Mouse (Mus musculus) midbrain, embryonic 11.5 days (tissue): ENCODE results near the gene Dnttip1. TPM values are rescaled to one million over a fixed set of nuclear protein-coding genes. Genes with fewer than 3 reads are reported as not detected.
A peak's percentile ranks its signal among the peaks of the same experiment; 100 is the strongest.
"Not testable (repeated sequence)": the region's sequence is repeated elsewhere in the genome, so short reads cannot be mapped to it uniquely, and the experiment has no call there.

Experiments
- ATAC-seq: fragments of 200-750 bp; cut with Nextera tagmentation; 2 replicates; pipeline ENCODE4 v1.8.0; 2017; ENCODE audit warnings: moderate TSS enrichment, moderate library complexity; ENCODE audit not compliant: low FRiP score
- DNase-seq: peaks from one replicate; pipeline ENCODE4 v3.0.0; 2015; ENCODE audit warnings: low spot score; ENCODE audit errors: missing footprints
- H3K27ac ChIP-seq: fragments of 300-500 bp; sonication (generic); 2 replicates; pipeline ENCODE4 v1.5.1; 2014; ENCODE audit warnings: low read depth, low read length
- H3K27me3 ChIP-seq: fragments of 300-500 bp; sonication (generic); 2 replicates; pipeline ENCODE4 v1.6.1; 2014; ENCODE audit warnings: mild to moderate bottlenecking, low read length, moderate library complexity, mixed read lengths; ENCODE audit not compliant: control insufficient read depth, insufficient read depth
- H3K36me3 ChIP-seq: fragments of 300-500 bp; sonication (generic); 2 replicates; pipeline ENCODE4 v1.6.1; 2014; ENCODE audit warnings: mild to moderate bottlenecking, low read length, moderate library complexity, mixed read lengths; ENCODE audit not compliant: control insufficient read depth, insufficient read depth
- H3K4me1 ChIP-seq: fragments of 300-500 bp; sonication (generic); 2 replicates; pipeline ENCODE4 v1.6.1; 2014; ENCODE audit warnings: low read length; ENCODE audit not compliant: control insufficient read depth, insufficient read depth
- H3K4me2 ChIP-seq: fragments of 300-500 bp; sonication (generic); 2 replicates; pipeline ENCODE4 v1.6.1; 2014; ENCODE audit warnings: mild to moderate bottlenecking, moderate library complexity
- H3K4me3 ChIP-seq: fragments of 300-500 bp; sonication (generic); 2 replicates; pipeline ENCODE4 v1.5.1; 2014; ENCODE audit warnings: low read depth, low read length
- H3K9ac ChIP-seq: fragments of 300-500 bp; sonication (generic); 2 replicates; pipeline ENCODE4 v1.6.1; 2014; ENCODE audit warnings: low read length
- H3K9me3 ChIP-seq: fragments of 300-500 bp; sonication (generic); 2 replicates; pipeline ENCODE4 v1.6.1; 2016; ENCODE audit warnings: low read length; ENCODE audit not compliant: control insufficient read depth
- WGBS: fragments of 180-500 bp; shearing (Covaris S2); extraction: QIAGEN DNeasy Blood & Tissue Kit; methylation state at CpG from one replicate; pipeline ENCODE4 v1.1.7; 2014; 5-methylcytosine and 5-hydroxymethylcytosine counted together
- polyA plus RNA-seq: library from polyadenylated mRNA; unstranded; fragments of >200 nt; fragmentation: Nextera tagmentation; extraction: Ambion mirVana; gene quantifications from 2 replicates; pipeline ENCODE4 v1.2.1, GENCODE M21; 2014

The Dnttip1 gene
- polyA plus RNA-seq, 1 experiment from 2014 or later: 75.9 TPM

DNA sequence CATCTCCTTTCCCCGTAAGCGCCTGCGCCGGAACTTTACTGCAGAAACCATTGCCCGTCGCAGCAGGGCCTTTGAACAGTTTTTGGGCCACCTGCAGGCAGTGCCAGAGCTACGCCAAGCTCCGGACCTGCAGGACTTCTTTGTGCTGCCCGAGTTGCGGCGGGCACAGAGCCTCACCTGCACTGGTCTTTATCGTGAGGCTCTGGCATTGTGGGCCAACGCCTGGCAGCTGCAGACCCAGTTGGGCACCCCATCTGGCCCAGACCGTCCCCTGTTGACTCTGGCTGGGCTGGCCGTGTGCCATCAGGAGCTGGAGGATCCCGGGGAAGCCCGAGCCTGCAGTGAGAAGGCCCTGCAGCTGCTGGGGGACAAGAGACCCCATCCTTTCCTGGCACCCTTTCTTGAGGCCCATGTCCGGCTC lies 46.1 kb downstream of the Dnttip1 start:
- no peak overlapping the region for H3K9ac ChIP-seq
- peaks cover 10% of the 10 kb centered on the region for H3K36me3 ChIP-seq
- H3K27me3 ChIP-seq: no peaks in the 10 kb centered on the region
- no peaks in the 10 kb centered on the region for H3K9me3 ChIP-seq
- no peak overlapping the region for H3K27ac ChIP-seq
- no peak overlapping the region for H3K4me3 ChIP-seq
- no peak for ATAC-seq
- H3K4me1 ChIP-seq: no peaks in the 10 kb centered on the region
- H3K4me2 ChIP-seq: no peak overlapping the region
- WGBS: 96% methylated on average over 18 of the region's 18 CpGs
- DNase-seq: no peak

DNA sequence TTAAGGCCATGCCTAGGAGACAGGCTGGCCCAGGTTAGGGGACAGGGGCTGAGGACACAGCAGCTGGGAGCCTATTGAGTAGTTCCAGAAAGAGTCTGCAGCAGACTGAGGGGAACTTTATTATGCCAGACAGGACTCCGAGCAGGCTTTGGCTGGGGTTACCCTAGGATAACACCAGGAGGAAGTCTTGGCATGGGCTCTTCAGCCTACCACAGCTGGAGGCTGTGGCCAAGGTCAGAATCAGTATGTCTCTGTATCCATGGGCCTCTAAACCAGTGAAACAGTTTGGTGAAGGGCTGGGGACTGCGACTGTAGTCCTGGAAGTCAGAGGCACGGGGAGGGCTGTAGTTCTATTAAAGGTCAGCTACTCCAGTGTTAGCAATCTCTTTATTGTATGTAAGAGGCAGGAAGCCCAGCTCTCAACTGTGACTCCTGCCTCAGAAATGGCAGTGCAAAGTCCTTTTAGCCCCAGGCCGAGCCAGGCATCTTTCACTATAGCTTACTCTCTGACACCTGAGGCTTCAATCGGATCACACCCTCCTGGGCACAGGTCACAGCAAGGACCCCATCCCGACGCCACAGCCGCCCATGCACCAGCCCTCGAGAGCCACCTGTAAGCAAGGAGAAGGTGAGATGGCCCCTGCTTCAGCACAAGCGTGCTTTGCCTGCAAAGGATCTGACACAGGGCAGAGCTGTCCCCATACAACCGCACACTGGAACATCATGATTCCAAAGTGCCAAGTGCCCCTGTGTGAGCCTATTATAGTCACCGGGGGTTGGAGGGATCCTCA lies 46.8 kb downstream of the Dnttip1 start:
- peaks cover 12% of the 10 kb centered on the region for H3K36me3 ChIP-seq
- no peak overlapping the region for H3K4me2 ChIP-seq
- no peak overlapping the region for H3K27ac ChIP-seq
- no peak overlapping the region for H3K4me3 ChIP-seq
- H3K27me3 ChIP-seq: no peaks in the 10 kb centered on the region
- WGBS: 93% methylated on average over 12 of the region's 12 CpGs
- DNase-seq: peak; percentile 86
- H3K9me3 ChIP-seq: no peaks in the 10 kb centered on the region
- no peak for ATAC-seq
- no peak overlapping the region for H3K9ac ChIP-seq
- no peaks in the 10 kb centered on the region for H3K4me1 ChIP-seq

DNA sequence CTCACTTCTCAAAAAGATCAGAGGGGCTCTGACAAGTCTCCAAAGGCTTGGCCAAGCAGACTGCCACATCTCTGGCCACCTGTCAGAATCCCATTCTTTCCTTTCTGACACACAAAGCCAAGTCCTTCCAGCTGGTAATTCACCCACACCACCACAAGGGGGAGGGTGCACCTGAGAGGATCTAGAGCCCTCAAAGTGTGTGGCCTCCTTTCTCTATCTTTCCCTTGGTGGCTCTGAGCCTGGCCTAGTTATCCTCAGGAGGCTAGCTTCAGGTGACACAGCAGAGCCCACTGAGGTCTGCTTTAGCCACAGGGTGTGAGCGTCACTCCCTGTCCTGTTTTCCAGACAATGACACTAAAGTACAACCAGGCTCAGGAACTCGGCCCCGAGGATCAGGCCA lies 47.5 kb downstream of the Dnttip1 start:
- no peaks in the 10 kb centered on the region for H3K4me1 ChIP-seq
- H3K4me3 ChIP-seq: no peak overlapping the region
- no peak overlapping the region for H3K4me2 ChIP-seq
- no peak overlapping the region for H3K9ac ChIP-seq
- DNase-seq: peak; percentile 95
- H3K9me3 ChIP-seq: no peaks in the 10 kb centered on the region
- no peak overlapping the region for H3K27ac ChIP-seq
- peaks cover 12% of the 10 kb centered on the region for H3K36me3 ChIP-seq
- ATAC-seq: no peak
- 93% methylated on average over 3 of the region's 3 CpGs for WGBS
- no peaks in the 10 kb centered on the region for H3K27me3 ChIP-seq

DNA sequence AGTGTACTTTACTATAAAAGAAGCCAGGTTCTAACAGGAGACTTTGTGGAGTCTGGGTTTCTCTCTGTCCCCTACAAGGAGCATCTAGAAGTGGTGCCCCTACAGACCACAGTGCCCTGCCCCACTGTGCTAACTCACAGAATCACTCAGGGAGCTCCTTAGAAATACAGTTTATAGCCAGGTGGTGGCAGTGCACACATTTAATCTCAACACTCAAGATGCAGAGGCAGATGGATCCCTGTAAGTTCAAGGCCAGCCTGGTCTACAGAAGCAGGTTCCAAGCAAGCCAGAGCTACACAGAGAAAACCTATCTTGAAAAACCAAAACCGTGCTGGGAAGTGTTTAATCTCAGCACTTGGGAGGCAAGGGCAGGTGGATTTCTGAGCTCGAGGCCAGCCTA lies 48.0 kb downstream of the Dnttip1 start:
- no peaks in the 10 kb centered on the region for H3K9me3 ChIP-seq
- no peak for DNase-seq
- WGBS: 89% methylated on average over 2 of the region's 2 CpGs
- no peak overlapping the region for H3K4me2 ChIP-seq
- H3K9ac ChIP-seq: no peak overlapping the region
- H3K4me1 ChIP-seq: no peaks in the 10 kb centered on the region
- H3K27me3 ChIP-seq: no peaks in the 10 kb centered on the region
- no peak for ATAC-seq
- no peak overlapping the region for H3K27ac ChIP-seq
- H3K36me3 ChIP-seq: peaks cover 12% of the 10 kb centered on the region
- H3K4me3 ChIP-seq: no peak overlapping the region

DNA sequence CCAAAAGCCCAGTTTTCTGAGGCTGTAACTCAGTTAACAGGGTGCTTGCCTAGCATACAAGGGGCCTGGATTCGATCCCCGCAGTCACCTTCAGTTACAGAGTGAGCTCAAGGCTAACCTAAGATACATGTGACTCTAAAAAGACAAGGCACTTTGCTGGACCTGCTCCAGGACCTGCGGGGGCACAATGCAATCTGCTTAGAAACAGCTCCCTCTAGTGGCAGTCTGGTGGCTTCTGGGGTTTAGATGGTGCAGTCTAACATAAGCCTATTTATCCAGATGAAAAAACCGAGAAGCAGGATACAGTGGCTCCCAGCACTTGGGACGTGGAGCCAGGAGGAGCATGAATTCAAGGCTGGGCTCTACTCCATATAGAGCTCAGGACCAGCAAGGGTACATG lies 48.5 kb downstream of the Dnttip1 start:
- Histone ChIP-seq H3K4me3 (no peak overlapping the region), H3K27ac (no peak overlapping the region), H3K27me3 (no peaks in the 10 kb centered on the region), H3K36me3 (peaks cover 12% of the 10 kb centered on the region), H3K4me2 (no peak overlapping the region), H3K9me3 (no peaks in the 10 kb centered on the region), H3K4me1 (no peaks in the 10 kb centered on the region), H3K9ac (no peak overlapping the region)
- 41% methylated on average over 5 of the region's 5 CpGs for whole genome bisulfite sequencing
- ATAC-seq: peak; percentile 65; the same call in 1 of the 2 replicates
- DNase-seq: peak; percentile 96

DNA sequence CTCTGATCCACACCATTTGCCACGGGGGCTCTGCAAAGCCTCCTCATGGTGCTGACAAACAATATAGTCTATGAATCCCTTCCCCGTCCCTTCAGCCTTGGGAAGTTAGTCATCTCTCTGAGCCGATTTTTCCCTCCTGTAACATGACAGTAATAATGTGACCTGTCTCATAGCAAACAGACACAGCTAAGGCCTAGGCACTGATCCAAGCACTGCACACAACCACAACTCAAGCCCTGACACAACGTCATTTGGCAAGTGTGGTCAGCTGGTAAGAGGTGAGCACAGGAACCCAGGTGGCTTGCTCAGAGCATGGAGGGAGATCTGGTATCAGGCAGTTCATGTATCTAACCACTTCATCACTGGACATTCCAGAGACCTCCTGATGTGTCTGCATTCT lies 50.1 kb downstream of the Dnttip1 start:
- ATAC-seq (no peak), DNase-seq (no peak)
- Histone ChIP-seq H3K9ac (no peak overlapping the region), H3K9me3 (no peaks in the 10 kb centered on the region), H3K4me2 (no peak overlapping the region), H3K4me1 (no peaks in the 10 kb centered on the region), H3K36me3 (peaks cover 12% of the 10 kb centered on the region), H3K27ac (no peak overlapping the region), H3K4me3 (no peak overlapping the region), H3K27me3 (no peaks in the 10 kb centered on the region)
- WGBS: 88% methylated on average over 4 of the region's 4 CpGs

DNA sequence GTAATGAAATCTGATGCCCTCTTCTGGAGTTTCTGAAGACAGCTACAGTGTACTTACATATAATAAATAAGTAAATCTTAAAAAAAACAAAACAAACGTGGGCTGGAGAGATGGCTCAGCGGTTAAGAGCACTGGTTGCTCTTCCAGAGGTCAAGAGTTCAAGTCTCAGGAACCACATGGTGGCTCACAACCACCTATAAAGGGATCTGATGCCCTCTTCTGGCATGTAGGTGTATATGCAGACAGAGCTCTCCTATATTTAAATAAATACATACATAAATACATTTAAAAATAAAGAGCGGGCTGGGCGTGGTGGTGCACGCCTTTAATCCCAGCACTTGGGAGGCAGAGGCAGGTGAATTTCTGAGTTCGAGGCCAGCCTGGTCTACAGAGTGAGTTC lies 52.8 kb downstream of the Dnttip1 start:
- H3K9ac ChIP-seq, H3K4me3 ChIP-seq, H3K27ac ChIP-seq, H3K9me3 ChIP-seq, H3K4me2 ChIP-seq, H3K27me3 ChIP-seq, H3K4me1 ChIP-seq, ATAC-seq, H3K36me3 ChIP-seq, DNase-seq: not testable (repeated sequence)
- 82% methylated on average over 6 of the region's 6 CpGs for WGBS

DNA sequence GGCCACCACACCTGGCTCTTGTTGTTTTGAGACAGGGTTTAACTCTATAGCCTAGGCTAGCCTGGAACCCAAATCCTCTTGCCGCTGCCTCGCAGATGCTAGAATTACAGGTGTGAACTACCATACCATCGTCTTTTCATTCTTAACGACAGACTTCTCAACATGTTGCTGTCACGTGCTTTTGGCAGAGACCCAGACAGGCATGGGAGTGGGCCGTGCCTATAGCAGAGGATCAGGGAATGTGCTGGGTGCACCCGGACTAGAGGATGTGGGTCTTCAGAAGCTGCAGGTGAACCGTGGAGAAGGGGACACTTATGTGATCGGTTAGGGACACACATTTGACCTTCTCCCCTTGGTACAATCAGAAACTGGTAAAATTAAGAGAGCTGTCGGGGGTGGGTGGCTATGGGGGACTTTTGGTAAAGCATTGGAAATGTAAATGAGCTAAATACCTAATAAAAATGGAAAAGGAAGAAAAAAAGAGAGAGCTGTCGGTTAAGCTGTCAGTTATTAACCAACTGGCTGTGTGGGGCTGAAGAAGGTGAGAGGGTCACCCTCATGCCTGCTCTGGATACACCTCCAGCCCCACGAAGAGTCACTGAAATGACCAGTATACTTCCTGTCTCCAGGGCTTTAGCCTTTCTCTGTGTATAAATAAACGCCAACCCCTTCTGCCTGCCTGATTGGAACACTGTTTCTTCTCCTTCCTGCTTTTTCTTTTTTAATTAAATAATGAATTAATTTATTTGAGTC lies 54.6 kb downstream of the Dnttip1 start:
- DNase-seq: no peak

More for the DNA sequence above, 54.6 kb downstream of the Dnttip1 start:
- no peak overlapping the region for H3K27ac ChIP-seq
- H3K4me1 ChIP-seq: peaks cover 5% of the 10 kb centered on the region; the same call in 1 of the 2 replicates
- H3K27me3 ChIP-seq: no peaks in the 10 kb centered on the region
- peaks cover 4% of the 10 kb centered on the region for H3K36me3 ChIP-seq
- no peak overlapping the region for H3K9ac ChIP-seq
- no peak overlapping the region for H3K4me2 ChIP-seq
- 92% methylated on average over 13 of the region's 13 CpGs for WGBS
- no peak overlapping the region for H3K4me3 ChIP-seq
- no peak for ATAC-seq
- no peaks in the 10 kb centered on the region for H3K9me3 ChIP-seq
